Mouse (Mus musculus) adrenal gland, postnatal 14 days (tissue): Measurements from ENCODE around the gene Gm21954. TPM values are rescaled to one million over a fixed set of nuclear protein-coding genes. Genes with fewer than 3 reads are reported as not detected.
A peak's percentile ranks its signal among the peaks of the same experiment; 100 is the strongest.

Experiments
- DNase-seq: peaks from one replicate; pipeline ENCODE4 v3.0.0; 2021; ENCODE audit warnings: mixed read lengths
- long read RNA-seq, 2 experiments: library from polyadenylated mRNA; stranded (forward); transcript quantifications; one replicate each; pipeline ENCODE4 v2.0.0; 2021
- total RNA-seq: library from RNA; stranded (reverse); gene quantifications from 2 replicates; pipeline ENCODE4 v1.2.3, GENCODE M21; 2021

Gene Gm21954
- not detected in 2 replicates for total RNA-seq
- long read RNA-seq, experiment 1, partial matches to known transcripts = 0 of 1 reads
- long read RNA-seq, experiment 1, other reads (novel, unspliced or antisense) = 1 of 1 reads
- long read RNA-seq, experiment 2 = 0 reads

- DNase-seq = no peak
These were observed at the start of gene Gm21954 for GRCm38 (mm10) chr3:55472110-55472509. Gm21954 (minus strand) TSS chr3:55472210.

GRCm38 (mm10) chr3:55521776-55522175 is 49.8 kb upstream of the Gm21954 start:
- DNase-seq = no peak

DNA sequence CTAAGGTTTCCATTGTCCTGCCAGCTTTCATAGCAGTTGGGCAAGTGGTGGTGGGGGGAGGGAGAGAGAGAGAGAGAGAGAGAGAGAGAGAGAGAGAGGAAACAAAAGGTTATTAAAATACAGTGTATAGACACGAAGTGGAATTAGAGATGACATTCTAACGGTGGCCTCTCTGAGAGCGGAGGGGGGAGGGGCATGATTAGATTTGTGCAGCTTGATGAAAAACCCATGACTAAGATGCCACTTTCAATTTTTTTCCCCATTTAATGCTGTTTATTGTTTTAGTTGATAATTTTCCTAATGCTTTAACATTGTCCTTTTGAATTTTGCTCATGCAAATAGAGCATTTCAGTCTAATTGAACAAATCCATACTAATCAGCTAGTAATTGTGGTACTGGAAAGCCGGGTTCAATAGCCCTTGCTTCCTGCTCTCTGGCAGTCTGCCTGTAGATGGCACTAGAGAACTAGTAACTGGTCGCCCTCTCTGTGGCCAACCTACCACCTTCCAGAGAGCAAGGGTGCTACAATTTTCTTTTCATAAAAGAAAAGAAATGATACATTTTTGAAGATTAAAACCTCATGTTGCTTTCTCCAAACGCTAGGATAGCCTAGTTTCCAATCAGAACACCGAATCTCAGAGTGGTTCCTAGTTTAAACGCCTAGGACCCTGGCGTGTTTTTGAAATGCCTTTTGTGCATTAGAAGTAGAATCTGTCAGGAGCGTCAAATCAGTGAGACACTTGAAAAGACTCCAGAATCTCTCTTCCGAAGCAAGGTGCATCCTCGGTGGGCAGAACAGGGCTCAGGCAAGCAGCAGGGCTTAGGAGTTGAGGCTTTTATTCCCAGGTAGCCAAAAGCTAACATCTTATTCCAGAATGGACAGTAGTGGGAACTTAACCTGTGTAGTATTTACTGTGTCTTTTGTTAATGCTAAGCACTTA is 48.5 kb upstream of the Gm21954 start:
- peak; percentile 76 for DNase-seq

GRCm38 (mm10) chr3:55517454-55518014 is 45.5 kb upstream of the Gm21954 start:
- no peak for DNase-seq

- DNase-seq = no peak
These were observed 44.0 kb upstream of the Gm21954 start for GRCm38 (mm10) chr3:55515966-55516365.

GRCm38 (mm10) chr3:55511658-55512057 is 39.6 kb upstream of the Gm21954 start:
- no peak for DNase-seq

GRCm38 (mm10) chr3:55510198-55510597 is 38.2 kb upstream of the Gm21954 start:
- DNase-seq = no peak

DNA sequence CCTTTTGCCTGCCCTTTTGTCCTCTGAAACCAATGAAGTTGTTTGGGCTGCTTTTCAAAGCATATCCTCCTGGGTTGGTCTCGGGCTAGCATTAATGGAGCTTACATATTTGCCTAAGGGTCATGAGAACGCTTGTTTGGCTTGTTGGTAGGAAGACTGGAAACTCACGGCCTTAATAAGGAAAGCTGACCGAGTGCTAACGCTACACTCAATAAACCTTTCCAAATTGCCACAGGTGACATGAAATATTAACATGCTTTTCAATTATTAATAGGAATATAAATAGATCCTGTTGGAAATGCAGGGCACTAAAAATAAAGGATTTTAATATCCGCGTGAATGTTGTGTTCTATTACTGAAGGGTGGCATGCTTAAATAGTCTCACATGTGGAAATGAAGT is 27.3 kb upstream of the Gm21954 start:
- DNase-seq = no peak

- no peak for DNase-seq
These were observed 24.5 kb upstream of the Gm21954 start for GRCm38 (mm10) chr3:55496462-55496941.

- no peak for DNase-seq
These were observed 23.9 kb upstream of the Gm21954 start for GRCm38 (mm10) chr3:55495866-55496265.

GRCm38 (mm10) chr3:55495231-55495630 is 23.2 kb upstream of the Gm21954 start:
- DNase-seq = no peak

DNA sequence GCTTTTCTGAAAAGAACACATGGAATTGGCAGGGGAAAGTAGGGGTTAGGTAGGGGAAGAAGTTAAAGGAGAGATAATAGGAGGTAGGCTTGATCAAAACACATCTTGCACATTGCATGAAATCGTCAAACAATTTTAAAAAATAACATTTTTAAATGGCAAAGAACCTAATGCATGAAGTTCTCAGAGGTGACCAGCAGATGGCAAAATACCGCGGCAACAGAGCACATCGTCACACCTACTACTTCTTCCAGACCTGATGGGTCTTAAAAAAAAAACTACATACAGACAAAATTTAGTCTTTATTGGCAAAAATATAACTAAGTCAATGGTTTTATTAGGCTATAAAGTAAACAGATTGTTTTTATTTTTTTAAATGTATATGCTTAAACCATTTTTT is 22.3 kb upstream of the Gm21954 start:
- DNase-seq = no peak

DNA sequence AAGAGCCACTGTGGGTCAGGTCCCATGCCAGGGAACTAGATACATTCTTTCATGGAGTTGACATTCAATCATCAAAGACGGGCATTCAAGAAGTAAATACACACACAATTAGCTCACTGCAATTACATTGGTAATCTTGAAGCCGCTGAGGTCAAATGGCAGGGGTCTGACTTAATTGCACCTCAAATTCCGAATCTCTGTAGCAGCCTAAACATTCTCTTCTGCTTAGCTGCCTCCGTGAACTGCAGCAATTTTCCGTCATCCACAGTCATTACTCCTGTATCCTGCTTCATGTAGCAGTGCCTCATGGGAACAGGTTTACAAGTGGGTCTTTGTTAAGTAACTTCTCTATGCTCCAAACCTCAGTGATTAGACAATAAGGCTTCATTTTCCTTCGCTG is 20.0 kb upstream of the Gm21954 start:
- no peak for DNase-seq

DNA sequence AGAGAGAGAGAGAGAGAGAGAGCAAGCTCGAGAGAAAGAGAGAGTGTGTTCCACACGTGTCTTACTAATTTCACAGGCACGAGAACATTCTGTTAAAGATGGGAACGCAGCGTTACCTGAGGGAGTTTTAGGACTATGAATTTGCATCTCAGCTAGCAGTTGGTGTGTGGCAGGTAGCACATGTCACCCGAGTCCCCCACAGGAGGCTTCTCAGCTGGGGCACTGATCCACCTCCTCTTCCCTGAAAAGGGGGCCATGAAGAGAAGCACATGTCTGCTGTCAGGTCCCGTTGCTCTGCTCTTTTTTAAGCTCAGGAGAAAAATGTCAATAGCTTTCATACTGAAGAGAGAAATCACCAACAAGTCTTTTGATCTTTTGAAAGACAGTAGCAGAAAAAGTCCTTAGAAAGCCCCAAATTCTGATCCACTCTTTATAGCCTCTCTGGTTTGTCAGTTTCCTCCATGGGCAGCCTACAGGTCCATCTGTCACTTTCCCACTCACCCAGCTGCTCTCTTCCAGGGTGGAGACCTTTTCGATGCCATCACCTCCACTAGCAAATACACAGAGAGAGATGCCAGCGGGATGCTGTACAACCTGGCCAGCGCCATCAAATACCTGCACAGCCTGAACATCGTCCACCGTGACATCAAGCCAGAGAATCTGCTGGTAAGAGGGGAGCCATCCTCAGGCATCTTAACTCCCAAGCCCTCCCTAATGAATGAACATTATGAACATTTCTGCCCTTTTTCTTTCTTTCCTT is 17.4 kb upstream of the Gm21954 start:
- no peak for DNase-seq

GRCm38 (mm10) chr3:55483328-55483727 is 11.3 kb upstream of the Gm21954 start:
- no peak for DNase-seq

- no peak for DNase-seq
These were observed 9.1 kb upstream of the Gm21954 start for GRCm38 (mm10) chr3:55481140-55481539.

- DNase-seq = no peak
These were observed 7.3 kb upstream of the Gm21954 start for GRCm38 (mm10) chr3:55479306-55479705.

GRCm38 (mm10) chr3:55476694-55477093 is 4.7 kb upstream of the Gm21954 start:
- DNase-seq = no peak

- no peak for DNase-seq
These were observed 1.1 kb upstream of the Gm21954 start for GRCm38 (mm10) chr3:55473146-55473545.

- no peak for DNase-seq
These were observed 5.7 kb downstream of the Gm21954 start for GRCm38 (mm10) chr3:55466348-55466747.

GRCm38 (mm10) chr3:55465785-55466184 is 6.2 kb downstream of the Gm21954 start:
- DNase-seq = no peak

GRCm38 (mm10) chr3:55464226-55464625 is 7.8 kb downstream of the Gm21954 start:
- no peak for DNase-seq
